Mouse (Mus musculus): Measurements from ENCODE around the gene Eya2. TPM values are rescaled to one million over a fixed set of nuclear protein-coding genes. Genes with fewer than 3 reads are reported as not detected.
"Not testable (repeated sequence)": the region's sequence is repeated elsewhere in the genome, so short reads cannot be mapped to it uniquely, and the experiment has no call there.

Gene Eya2
- total and polyA plus RNA-seq, 2 experiments from 2014 or later: 10.0 to 20.1 TPM

DNA sequence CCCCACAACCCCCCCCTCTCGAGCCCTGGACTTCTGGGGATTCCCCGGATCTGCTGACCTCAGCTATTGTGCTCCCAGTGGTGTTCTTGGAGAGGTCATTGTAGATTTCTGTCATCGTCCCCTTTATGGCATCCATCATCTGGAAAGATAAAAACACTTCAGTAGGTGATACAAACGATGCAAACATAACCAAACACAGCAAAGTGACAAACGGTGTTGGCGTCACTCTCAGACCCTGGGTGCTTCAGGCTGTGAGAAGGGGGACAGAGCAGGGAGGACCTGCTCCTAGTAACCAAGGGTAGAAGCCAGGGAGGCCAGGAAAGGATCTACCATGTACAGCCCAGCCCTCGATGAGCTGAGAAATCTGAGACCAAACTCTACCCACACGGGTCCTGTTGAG is 203.0 kb downstream of the Eya2 start:
- Histone ChIP-seq H3K4me2 (ENCODE audit: low read depth, low read length) (no peak overlapping the region), H3K9me3 (ENCODE audit: low read length) (no peaks in the 10 kb centered on the region), H3K36me3 (ENCODE audit: insufficient read depth, low read length) (peaks cover 39% of the 10 kb centered on the region), H3K4me3 (ENCODE audit: low read length) (no peak overlapping the region), H3K9ac (replicated peaks; ENCODE audit: low read length) (no peak overlapping the region), H3K27ac (no peak overlapping the region), H3K4me1 (ENCODE audit: insufficient read depth, low read length) (no peaks in the 10 kb centered on the region), H3K27me3 (ENCODE audit: insufficient read depth, low read length) (no peaks in the 10 kb centered on the region)
- ATAC-seq: no peak
- 60% methylated on average over 8 of the region's 8 CpGs for WGBS
- DNase-seq (ENCODE audit: low spot score): no peak
- no peak for TF ChIP-seq CTCF (IDR thresholded peaks at IDR 0.05; ENCODE audit: low read depth)

DNA sequence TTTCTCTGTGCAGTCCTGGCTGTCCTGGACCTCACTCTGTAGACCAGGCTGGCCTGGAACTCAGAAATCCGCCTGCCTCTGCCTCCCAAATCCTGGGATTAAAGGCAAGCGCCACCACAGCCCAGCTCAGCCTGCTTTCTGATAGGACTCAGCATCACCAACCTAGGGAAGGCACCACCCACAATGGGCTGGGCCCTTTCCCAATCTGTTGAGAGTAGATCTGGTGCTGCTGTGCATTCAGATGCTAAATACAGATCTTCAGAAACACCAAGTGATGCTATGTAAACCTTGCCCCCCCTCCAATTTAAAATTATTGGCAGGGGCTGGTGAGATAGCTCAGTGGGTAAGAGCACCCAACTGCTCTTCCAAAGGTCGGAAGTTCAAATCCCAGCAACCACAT is 205.3 kb downstream of the Eya2 start:
- H3K4me1 ChIP-seq (ENCODE audit: insufficient read depth, low read length); H3K4me2 ChIP-seq (ENCODE audit: low read depth, low read length); DNase-seq (ENCODE audit: low spot score); H3K4me3 ChIP-seq (ENCODE audit: low read length); H3K27me3 ChIP-seq (ENCODE audit: insufficient read depth, low read length); H3K9me3 ChIP-seq (ENCODE audit: low read length); H3K9ac ChIP-seq (replicated peaks; ENCODE audit: low read length); H3K27ac ChIP-seq; ATAC-seq: not testable (repeated sequence)
- H3K36me3 ChIP-seq (ENCODE audit: insufficient read depth, low read length): peaks cover 29% of the 10 kb centered on the region
- WGBS: 96% methylated on average over 3 of the region's 3 CpGs

DNA sequence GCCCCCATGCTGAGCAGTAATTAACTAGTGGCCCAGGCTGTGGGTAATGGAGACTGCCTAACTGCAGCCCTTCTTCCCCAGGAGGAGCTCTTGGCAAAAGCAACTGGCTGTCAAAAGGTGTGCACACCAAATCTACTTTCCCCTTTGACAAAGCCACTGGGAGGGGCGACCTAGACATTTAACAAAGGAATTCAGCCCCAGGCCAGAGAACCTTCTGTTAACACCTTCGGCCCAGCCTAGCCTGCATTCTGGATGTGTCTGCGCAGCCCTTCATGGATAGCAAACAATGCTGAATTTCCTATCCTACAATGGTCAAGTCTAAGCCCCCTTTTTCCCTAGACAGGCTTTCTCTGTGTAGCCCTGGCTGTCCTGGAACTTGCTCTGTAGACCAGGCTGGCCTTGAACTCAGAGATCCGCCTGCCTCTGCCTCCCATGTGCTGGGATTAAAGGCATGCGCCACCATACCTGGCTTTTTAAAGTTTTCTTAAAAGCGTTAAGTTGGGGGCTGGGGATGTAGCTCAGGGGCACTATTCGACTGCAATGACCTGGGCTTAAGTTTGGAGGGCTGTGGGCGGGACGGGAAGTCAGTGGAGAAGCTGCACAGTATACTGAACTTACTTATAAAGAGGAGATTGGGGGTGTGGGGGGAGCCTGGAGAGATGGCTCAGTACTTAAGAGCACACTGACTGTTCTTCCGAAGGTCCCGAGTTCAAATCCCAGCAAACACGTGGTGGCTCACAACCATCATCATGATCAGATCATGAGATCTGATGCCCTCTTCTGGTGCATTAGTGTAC is 213.5 kb downstream of the Eya2 start:
- peaks cover 64% of the 10 kb centered on the region for H3K36me3 ChIP-seq (ENCODE audit: insufficient read depth, low read length)
- 93% methylated on average over 12 of the region's 12 CpGs for WGBS
- no peak for TF ChIP-seq CTCF (IDR thresholded peaks at IDR 0.05; ENCODE audit: low read depth)

DNA sequence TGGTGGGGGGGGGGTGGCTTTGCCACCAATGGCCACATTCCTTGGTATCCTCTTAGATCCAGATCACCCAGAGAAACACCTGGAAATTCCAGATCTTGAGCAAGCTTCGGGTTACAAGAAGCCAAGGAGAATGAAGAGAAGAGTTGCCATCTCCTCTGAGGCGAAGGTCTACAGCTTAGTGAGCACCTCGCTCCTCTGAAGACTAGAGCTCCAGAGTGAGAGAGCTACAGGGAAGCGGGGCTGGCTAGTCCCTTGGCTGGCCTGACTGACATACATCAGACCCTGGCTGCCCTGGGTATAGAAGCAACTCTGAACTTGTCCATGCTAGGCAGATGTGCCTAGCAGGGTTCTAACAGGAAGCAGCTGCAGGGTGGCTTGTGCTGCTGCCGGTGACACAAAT is 214.3 kb downstream of the Eya2 start:
- WGBS: 97% methylated on average over 5 of the region's 5 CpGs
- no peak overlapping the region for H3K4me3 ChIP-seq (ENCODE audit: low read length)
- no peak for TF ChIP-seq CTCF (IDR thresholded peaks at IDR 0.05; ENCODE audit: low read depth)
- H3K9ac ChIP-seq (replicated peaks; ENCODE audit: low read length): no peak overlapping the region
- no peaks in the 10 kb centered on the region for H3K4me1 ChIP-seq (ENCODE audit: insufficient read depth, low read length)
- DNase-seq (ENCODE audit: low spot score) (no peak), ATAC-seq (no peak)
- H3K9me3 ChIP-seq (ENCODE audit: low read length): no peaks in the 10 kb centered on the region
- H3K4me2 ChIP-seq (ENCODE audit: low read depth, low read length): no peak overlapping the region
- peaks cover 71% of the 10 kb centered on the region for H3K36me3 ChIP-seq (ENCODE audit: insufficient read depth, low read length)
- no peak overlapping the region for H3K27ac ChIP-seq
- no peaks in the 10 kb centered on the region for H3K27me3 ChIP-seq (ENCODE audit: insufficient read depth, low read length)

More for the DNA sequence above, 213.5 kb downstream of the Eya2 start:
- Histone ChIP-seq H3K27ac (no peak overlapping the region), H3K27me3 (ENCODE audit: insufficient read depth, low read length) (no peaks in the 10 kb centered on the region), H3K4me1 (ENCODE audit: insufficient read depth, low read length) (no peaks in the 10 kb centered on the region), H3K9ac (replicated peaks; ENCODE audit: low read length) (no peak overlapping the region), H3K4me2 (ENCODE audit: low read depth, low read length) (no peak overlapping the region), H3K9me3 (ENCODE audit: low read length) (no peaks in the 10 kb centered on the region), H3K4me3 (ENCODE audit: low read length) (no peak overlapping the region)
- DNase-seq (ENCODE audit: low spot score) (no peak), ATAC-seq (no peak)

DNA sequence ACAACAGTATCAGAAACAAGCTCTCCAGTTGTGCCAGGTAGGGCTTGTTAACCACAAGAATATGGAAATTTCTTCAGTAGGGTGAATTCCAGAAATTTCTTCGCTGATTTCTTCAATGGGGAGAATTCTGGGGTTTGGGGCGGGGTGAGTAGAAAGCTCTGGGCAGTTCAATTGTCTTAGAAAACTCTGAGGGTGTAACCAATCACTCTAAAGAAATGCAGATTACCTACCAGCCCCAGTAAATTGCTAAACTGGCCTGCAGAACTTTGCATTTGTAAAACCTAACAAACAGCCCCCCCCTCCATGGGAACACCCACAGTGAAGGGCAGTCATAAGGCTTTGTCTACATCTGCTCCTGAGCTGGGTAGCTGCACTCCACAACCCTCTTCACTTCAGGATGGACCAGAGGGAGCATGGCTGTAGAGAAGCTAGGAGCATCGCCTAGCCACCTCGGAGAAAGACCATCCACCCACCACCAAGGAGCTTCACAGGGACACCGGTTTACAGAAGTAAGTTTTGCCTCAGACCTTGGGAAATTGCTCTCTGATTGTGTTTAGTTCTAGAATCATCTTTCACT is 215.2 kb downstream of the Eya2 start:
- Histone ChIP-seq H3K4me1 (ENCODE audit: insufficient read depth, low read length) (no peaks in the 10 kb centered on the region), H3K27ac (no peak overlapping the region), H3K9me3 (ENCODE audit: low read length) (no peaks in the 10 kb centered on the region), H3K36me3 (ENCODE audit: insufficient read depth, low read length) (peaks cover 75% of the 10 kb centered on the region), H3K4me2 (ENCODE audit: low read depth, low read length) (no peak overlapping the region), H3K9ac (replicated peaks; ENCODE audit: low read length) (no peak overlapping the region), H3K27me3 (ENCODE audit: insufficient read depth, low read length) (no peaks in the 10 kb centered on the region), H3K4me3 (ENCODE audit: low read length) (no peak overlapping the region)
- no peak for ATAC-seq
- no peak for TF ChIP-seq CTCF (IDR thresholded peaks at IDR 0.05; ENCODE audit: low read depth)
- 70% methylated on average over 5 of the region's 5 CpGs for WGBS
- no peak for DNase-seq (ENCODE audit: low spot score)

DNA sequence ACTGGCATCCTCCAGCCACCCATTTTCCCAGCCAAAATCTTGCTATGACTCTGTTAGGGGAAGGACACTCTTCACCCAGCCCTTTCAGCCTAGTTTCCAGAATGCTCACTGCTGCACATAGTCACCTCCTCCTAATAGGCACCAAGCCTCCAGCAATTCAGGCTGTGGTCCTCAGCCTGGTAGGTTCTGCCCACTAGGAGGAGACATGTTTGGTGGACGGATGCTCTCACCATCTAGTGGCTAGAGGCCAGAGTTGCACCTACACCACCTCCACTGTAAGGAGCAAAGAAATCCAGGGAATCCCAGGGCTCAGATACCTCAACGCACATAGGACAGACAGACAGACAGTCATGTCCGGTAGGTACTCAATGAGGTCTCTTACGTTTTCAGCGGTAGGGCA is 216.7 kb downstream of the Eya2 start:
- Histone ChIP-seq H3K27ac (no peak overlapping the region), H3K36me3 (ENCODE audit: insufficient read depth, low read length) (peaks cover 62% of the 10 kb centered on the region)

DNA sequence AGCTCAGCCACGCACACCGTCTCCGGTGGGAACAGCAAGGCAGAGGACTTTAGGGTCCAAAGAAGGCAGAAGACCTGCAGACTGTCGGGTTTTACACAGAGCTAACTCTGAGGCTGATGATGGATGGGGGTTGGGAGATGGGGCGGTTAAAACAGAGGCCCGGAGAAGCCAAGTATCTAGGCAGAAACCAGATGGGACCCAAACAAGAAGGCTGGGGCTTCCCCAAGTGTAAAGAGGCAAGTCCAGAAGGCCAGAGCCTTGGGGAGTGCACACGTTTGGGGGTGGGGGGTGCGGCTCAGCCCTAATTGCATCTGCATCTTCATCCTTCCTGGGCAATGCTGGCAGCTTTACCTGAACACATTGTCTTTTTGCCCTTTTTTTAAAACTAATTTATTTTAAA is 218.1 kb downstream of the Eya2 start:
- no peak overlapping the region for H3K4me3 ChIP-seq (ENCODE audit: low read length)
- H3K4me2 ChIP-seq (ENCODE audit: low read depth, low read length): no peak overlapping the region
- 69% methylated on average over 8 of the region's 8 CpGs for WGBS
- peaks cover 50% of the 10 kb centered on the region for H3K36me3 ChIP-seq (ENCODE audit: insufficient read depth, low read length)
- DNase-seq (ENCODE audit: low spot score) (no peak), ATAC-seq (no peak)
- H3K27me3 ChIP-seq (ENCODE audit: insufficient read depth, low read length): no peaks in the 10 kb centered on the region
- 0 out of 2 replicates have a peak, but pooled peaks cover 4% of the 10 kb centered on the region for H3K4me1 ChIP-seq (ENCODE audit: insufficient read depth, low read length)
- H3K9ac ChIP-seq (replicated peaks; ENCODE audit: low read length): no peak overlapping the region
- no peaks in the 10 kb centered on the region for H3K9me3 ChIP-seq (ENCODE audit: low read length)
- H3K27ac ChIP-seq: no peak overlapping the region
- no peak for TF ChIP-seq CTCF (IDR thresholded peaks at IDR 0.05; ENCODE audit: low read depth)

More for the DNA sequence above, 216.7 kb downstream of the Eya2 start:
- Histone ChIP-seq H3K4me2 (ENCODE audit: low read depth, low read length) (no peak overlapping the region), H3K27me3 (ENCODE audit: insufficient read depth, low read length) (no peaks in the 10 kb centered on the region), H3K9ac (replicated peaks; ENCODE audit: low read length) (no peak overlapping the region), H3K9me3 (ENCODE audit: low read length) (no peaks in the 10 kb centered on the region), H3K4me3 (ENCODE audit: low read length) (no peak overlapping the region), H3K4me1 (ENCODE audit: insufficient read depth, low read length) (no peaks in the 10 kb centered on the region)
- ATAC-seq (peak; percentile 50; the same call in 1 of the 2 replicates), DNase-seq (ENCODE audit: low spot score) (peak; percentile 78)
- peak; percentile 97 for TF ChIP-seq CTCF (IDR thresholded peaks at IDR 0.05; ENCODE audit: low read depth)
- 66% methylated on average over 5 of the region's 5 CpGs for WGBS
